Mouse (Mus musculus) adrenal gland, postnatal 36 days (tissue): ENCODE results near the gene Fam209. TPM values are rescaled to one million over a fixed set of nuclear protein-coding genes. Genes with fewer than 3 reads are reported as not detected.

Experiments used
- DNase-seq, 2 experiments: peaks; one replicate each; pipeline ENCODE4 v3.0.0; 2021; ENCODE audit warnings: mixed read lengths in 1 of 2
- long read RNA-seq, 2 experiments: library from polyadenylated mRNA; stranded (forward); transcript quantifications; one replicate each; pipeline ENCODE4 v2.0.0; 2021; ENCODE audit warnings: borderline sequencing depth in 2 of 2
- total RNA-seq, 2 experiments: library from RNA; stranded (reverse); gene quantifications; 2 replicates each; pipeline ENCODE4 v1.2.3; 2021

Fam209 gene
- not detected for total RNA-seq
- long read RNA-seq, experiment 1: 0 reads
- long read RNA-seq, experiment 2: 0 reads

- no peak for DNase-seq
These were observed at the start of gene Fam209 for GRCm38 (mm10) chr2:172472318-172472717. Gene Fam209, plus strand, starts transcription at chr2:172472520.

GRCm38 (mm10) chr2:172430609-172431008, 41.7 kb upstream of the Fam209 start:
- DNase-seq: peak; percentile 32 to 54

GRCm38 (mm10) chr2:172433746-172434145, 38.6 kb upstream of the Fam209 start:
- no peak for DNase-seq

- DNase-seq: no peak
These were observed 34.9 kb upstream of the Fam209 start for GRCm38 (mm10) chr2:172437371-172437952.

GRCm38 (mm10) chr2:172439843-172440639, 32.3 kb upstream of the Fam209 start, which contains the start of gene Rtf2:
Gene Rtf2, plus strand, starts transcription at chr2:172440556.
- peak; percentile 98 to 99 for DNase-seq

- no peak for DNase-seq
These were observed 31.7 kb upstream of the Fam209 start for GRCm38 (mm10) chr2:172440640-172441005.

GRCm38 (mm10) chr2:172441176-172441575, 31.1 kb upstream of the Fam209 start:
- DNase-seq: peak in 1 of 2 experiments; percentile 35

- no peak for DNase-seq
These were observed 26.7 kb upstream of the Fam209 start for GRCm38 (mm10) chr2:172445617-172446016.

GRCm38 (mm10) chr2:172447317-172447716, 25.0 kb upstream of the Fam209 start:
- DNase-seq: peak; percentile 26 to 28

- DNase-seq: no peak
These were observed 24.0 kb upstream of the Fam209 start for GRCm38 (mm10) chr2:172448329-172448728.

- DNase-seq: no peak
These were observed 21.7 kb upstream of the Fam209 start for GRCm38 (mm10) chr2:172450640-172451039.

GRCm38 (mm10) chr2:172452031-172452430, 20.3 kb upstream of the Fam209 start:
- no peak for DNase-seq

GRCm38 (mm10) chr2:172452458-172452857, 19.9 kb upstream of the Fam209 start:
- no peak for DNase-seq

- no peak for DNase-seq
These were observed 13.8 kb upstream of the Fam209 start, which contains the start of gene Gcnt7 for GRCm38 (mm10) chr2:172458496-172458895. Gene Gcnt7, minus strand, starts transcription at chr2:172458596.

- peak in 1 of 2 experiments; percentile 31 for DNase-seq
These were observed 11.7 kb upstream of the Fam209 start for GRCm38 (mm10) chr2:172460647-172461046.

- DNase-seq: no peak
These were observed 9.5 kb upstream of the Fam209 start for GRCm38 (mm10) chr2:172462813-172463212.

- DNase-seq: peak; percentile 55 to 57
These were observed 5.7 kb upstream of the Fam209 start for GRCm38 (mm10) chr2:172466427-172467132.

GRCm38 (mm10) chr2:172467206-172467605, 5.1 kb upstream of the Fam209 start:
- DNase-seq: peak; percentile 18 to 60

GRCm38 (mm10) chr2:172468346-172468819, 3.9 kb upstream of the Fam209 start:
- DNase-seq: peak; percentile 81 to 82

- no peak for DNase-seq
These were observed 1.3 kb downstream of the Fam209 start for GRCm38 (mm10) chr2:172473591-172473990.

GRCm38 (mm10) chr2:172474970-172475369, 2.6 kb downstream of the Fam209 start:
- peak; percentile 37 to 54 for DNase-seq

- no peak for DNase-seq
These were observed 4.5 kb downstream of the Fam209 start for GRCm38 (mm10) chr2:172476707-172477260.
